Mouse (Mus musculus): ENCODE measurements at regions not wholly inside any gene's neighbourhood (a gene's known extent, or its start where the extent isn't known, plus 50 kb on each side); places are given as distances from the start of the nearest gene placed in this dataset.

DNA sequence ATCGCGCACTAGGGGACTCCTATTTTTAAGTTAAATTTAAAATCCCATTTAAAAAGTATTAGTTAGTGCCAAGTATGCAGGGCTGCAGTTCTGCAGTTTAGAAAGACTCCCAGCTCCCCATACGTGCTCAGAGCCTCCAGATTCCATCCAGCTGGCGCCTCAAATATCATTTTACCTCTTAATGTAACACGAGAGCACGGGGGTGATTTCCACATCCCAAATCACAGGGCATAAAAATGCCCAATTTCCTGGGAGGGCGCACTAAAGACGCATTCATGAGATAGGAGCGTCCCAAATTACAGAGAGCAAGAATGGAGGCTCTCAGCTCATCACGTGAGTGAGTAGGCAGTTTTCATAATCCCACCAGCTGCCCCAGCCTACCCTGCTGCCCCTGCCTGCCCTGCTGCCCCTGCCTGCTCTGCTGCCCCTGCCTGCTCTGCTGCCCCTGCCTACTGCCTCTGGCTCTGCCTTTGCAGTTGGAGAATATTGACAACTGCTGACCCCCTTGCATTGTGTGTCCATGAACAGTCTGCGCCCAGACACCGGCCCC is 414.1 kb downstream of the Ajap1 start:
- H3K27me3 ChIP-seq (replicated peaks; ENCODE audit: control insufficient read depth, insufficient read depth, low read length): no peaks in the 10 kb centered on the region
- no peak overlapping the region for H3K4me2 ChIP-seq (ENCODE audit: low read length)
- H3K36me3 ChIP-seq (ENCODE audit: control insufficient read depth, insufficient read depth, low read length): no peaks in the 10 kb centered on the region
- DNase-seq (ENCODE audit: low spot score): no peak
- no peak overlapping the region for H3K4me3 ChIP-seq (ENCODE audit: low read depth, low read length)
- ATAC-seq: no peak
- no peaks in the 10 kb centered on the region for H3K9me3 ChIP-seq (replicated peaks; ENCODE audit: control insufficient read depth, low read length)
- H3K9ac ChIP-seq (ENCODE audit: low read length): no peak overlapping the region
- no peaks in the 10 kb centered on the region for H3K4me1 ChIP-seq (ENCODE audit: control insufficient read depth, insufficient read depth, low read length)
- H3K27ac ChIP-seq (ENCODE audit: low read depth, low read length): no peak overlapping the region
- 86% methylated on average over 12 of the region's 12 CpGs for WGBS

DNA sequence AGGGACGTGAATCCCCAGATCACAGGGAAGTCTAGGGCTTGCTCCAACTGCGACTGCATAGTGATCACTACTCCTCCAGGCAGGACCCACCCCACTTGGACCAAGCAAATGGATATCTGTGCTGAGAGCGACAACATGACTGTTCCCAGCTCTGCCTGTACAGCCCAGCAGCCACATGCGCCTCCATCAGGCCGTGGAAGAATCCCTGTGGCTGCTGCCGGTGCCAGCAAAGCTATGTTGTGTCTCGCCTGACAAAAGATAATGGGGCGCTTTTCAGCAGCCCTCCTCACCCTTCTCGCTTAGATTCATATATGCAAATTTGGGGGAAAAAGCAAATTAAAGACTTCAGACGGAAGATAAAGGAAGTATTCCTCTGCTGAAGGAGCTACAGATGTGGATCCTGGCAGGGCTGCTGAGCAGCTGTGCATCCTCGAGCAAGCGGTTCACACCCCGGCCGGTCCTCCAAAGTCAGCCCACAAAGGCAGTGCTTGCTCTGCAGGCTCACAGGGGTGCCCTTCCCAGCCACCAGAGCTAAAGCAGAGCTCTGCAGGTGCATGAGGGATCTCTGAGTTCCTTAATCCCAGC is 418.5 kb downstream of the Ajap1 start:
- H3K36me3 ChIP-seq (ENCODE audit: control insufficient read depth, insufficient read depth, low read length): no peaks in the 10 kb centered on the region
- H3K4me2 ChIP-seq (ENCODE audit: low read length): no peak overlapping the region
- peak; percentile 65 for DNase-seq (ENCODE audit: low spot score)
- ATAC-seq: peak; percentile 74
- no peaks in the 10 kb centered on the region for H3K9me3 ChIP-seq (replicated peaks; ENCODE audit: control insufficient read depth, low read length)
- WGBS: 39% methylated on average over 14 of the region's 14 CpGs
- no peak overlapping the region for H3K27ac ChIP-seq (ENCODE audit: low read depth, low read length)
- no peak overlapping the region for H3K9ac ChIP-seq (ENCODE audit: low read length)
- H3K27me3 ChIP-seq (replicated peaks; ENCODE audit: control insufficient read depth, insufficient read depth, low read length): no peaks in the 10 kb centered on the region
- no peaks in the 10 kb centered on the region for H3K4me1 ChIP-seq (ENCODE audit: control insufficient read depth, insufficient read depth, low read length)
- H3K4me3 ChIP-seq (ENCODE audit: low read depth, low read length): no peak overlapping the region

DNA sequence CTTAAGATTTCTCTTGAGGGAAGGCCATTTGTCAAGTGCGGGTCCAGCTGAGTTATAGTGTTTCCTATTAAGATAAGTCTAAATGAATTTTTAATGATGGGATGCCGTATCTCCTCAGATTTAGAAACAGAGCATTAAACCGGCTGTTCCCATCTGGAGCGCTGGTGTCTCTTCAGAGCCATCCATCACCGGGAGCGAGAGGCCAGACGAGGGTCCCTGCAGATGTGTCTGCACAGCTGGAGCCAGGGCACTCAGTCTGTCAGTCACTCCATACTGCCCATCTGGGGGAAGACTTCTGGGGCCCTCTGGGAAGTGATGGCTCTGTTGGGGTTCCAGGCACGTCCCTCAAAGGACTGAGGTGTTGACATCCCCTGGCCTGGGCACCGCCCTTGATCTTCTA is 419.2 kb downstream of the Ajap1 start:
- no peaks in the 10 kb centered on the region for H3K36me3 ChIP-seq (ENCODE audit: control insufficient read depth, insufficient read depth, low read length)
- H3K4me3 ChIP-seq (ENCODE audit: low read depth, low read length): no peak overlapping the region
- no peak overlapping the region for H3K27ac ChIP-seq (ENCODE audit: low read depth, low read length)
- ATAC-seq (no peak), DNase-seq (ENCODE audit: low spot score) (no peak)
- no peak overlapping the region for H3K9ac ChIP-seq (ENCODE audit: low read length)
- H3K27me3 ChIP-seq (replicated peaks; ENCODE audit: control insufficient read depth, insufficient read depth, low read length): no peaks in the 10 kb centered on the region
- 87% methylated on average over 9 of the region's 9 CpGs for WGBS
- no peaks in the 10 kb centered on the region for H3K9me3 ChIP-seq (replicated peaks; ENCODE audit: control insufficient read depth, low read length)
- no peak overlapping the region for H3K4me2 ChIP-seq (ENCODE audit: low read length)
- no peaks in the 10 kb centered on the region for H3K4me1 ChIP-seq (ENCODE audit: control insufficient read depth, insufficient read depth, low read length)

- no peak overlapping the region for H3K4me3 ChIP-seq (ENCODE audit: low read depth, low read length)
- no peak for DNase-seq (ENCODE audit: low spot score)
- no peak for ATAC-seq
- no peaks in the 10 kb centered on the region for H3K27me3 ChIP-seq (replicated peaks; ENCODE audit: control insufficient read depth, insufficient read depth, low read length)
- 82% methylated on average over 12 of the region's 12 CpGs for WGBS
- H3K36me3 ChIP-seq (ENCODE audit: control insufficient read depth, insufficient read depth, low read length): no peaks in the 10 kb centered on the region
- H3K4me2 ChIP-seq (ENCODE audit: low read length): no peak overlapping the region
- H3K27ac ChIP-seq (ENCODE audit: low read depth, low read length): no peak overlapping the region
- H3K4me1 ChIP-seq (ENCODE audit: control insufficient read depth, insufficient read depth, low read length): peaks cover 6% of the 10 kb centered on the region; the same call in 1 of the 2 replicates
- no peaks in the 10 kb centered on the region for H3K9me3 ChIP-seq (replicated peaks; ENCODE audit: control insufficient read depth, low read length)
- no peak overlapping the region for H3K9ac ChIP-seq (ENCODE audit: low read length)
Observed at GRCm38 (mm10) chr4:153058152-153058551, 424.5 kb downstream of the Ajap1 start.

DNA sequence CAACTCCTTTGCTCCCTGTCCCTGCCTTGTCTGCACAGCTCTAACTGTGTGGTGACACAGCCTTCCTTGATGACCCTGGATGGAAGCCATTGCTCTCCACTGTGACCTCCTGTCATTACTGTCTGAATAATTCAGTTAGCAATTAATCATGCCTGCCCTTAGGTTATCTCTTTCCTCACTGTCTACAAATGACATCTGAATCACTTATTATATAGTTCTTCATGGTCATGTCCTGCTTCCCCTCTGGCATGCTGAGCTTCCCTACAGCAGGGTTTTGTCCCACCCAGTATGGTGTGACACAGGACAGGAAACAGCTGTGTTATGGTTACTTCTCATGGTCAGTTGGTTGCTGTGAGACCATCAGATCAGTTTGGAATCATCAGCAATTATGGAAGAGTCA is 458.9 kb downstream of the Ajap1 start:
- no peak overlapping the region for H3K4me3 ChIP-seq (ENCODE audit: low read depth, low read length)
- no peaks in the 10 kb centered on the region for H3K36me3 ChIP-seq (ENCODE audit: control insufficient read depth, insufficient read depth, low read length)
- H3K27me3 ChIP-seq (replicated peaks; ENCODE audit: control insufficient read depth, insufficient read depth, low read length): no peaks in the 10 kb centered on the region
- H3K27ac ChIP-seq (ENCODE audit: low read depth, low read length): no peak overlapping the region
- H3K4me2 ChIP-seq (ENCODE audit: low read length): no peak overlapping the region
- DNase-seq (ENCODE audit: low spot score) (no peak), ATAC-seq (no peak)
- H3K4me1 ChIP-seq (ENCODE audit: control insufficient read depth, insufficient read depth, low read length): peaks cover 5% of the 10 kb centered on the region; the same call in 1 of the 2 replicates
- H3K9ac ChIP-seq (ENCODE audit: low read length): no peak overlapping the region
- H3K9me3 ChIP-seq (replicated peaks; ENCODE audit: control insufficient read depth, low read length): no peaks in the 10 kb centered on the region

DNA sequence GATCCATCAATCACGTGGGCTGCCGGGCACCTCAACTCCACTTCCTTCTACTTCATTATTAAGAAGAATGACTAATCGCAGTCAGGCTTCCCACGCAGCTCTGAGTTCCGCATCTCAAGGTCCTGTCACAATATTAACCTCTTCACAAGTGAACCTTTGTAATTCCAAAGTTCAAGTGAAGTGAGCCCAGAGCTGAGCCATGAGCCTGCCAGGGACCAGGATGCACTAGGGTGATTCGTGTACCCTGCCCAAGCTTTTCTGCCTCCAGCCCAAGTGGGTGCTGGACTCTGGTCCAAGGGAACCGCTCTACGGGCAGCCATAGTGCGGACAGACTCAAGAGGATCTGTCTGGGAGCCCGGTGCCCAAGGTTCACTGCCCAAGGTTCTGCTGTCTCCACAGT is 463.4 kb downstream of the Ajap1 start:
- H3K4me3 ChIP-seq (ENCODE audit: low read depth, low read length): no peak overlapping the region
- H3K9me3 ChIP-seq (replicated peaks; ENCODE audit: control insufficient read depth, low read length): no peaks in the 10 kb centered on the region
- DNase-seq (ENCODE audit: low spot score): peak; percentile 32
- WGBS: 64% methylated on average over 10 of the region's 10 CpGs
- peak overlapping the region; percentile 87 for H3K27ac ChIP-seq (ENCODE audit: low read depth, low read length)
- no peaks in the 10 kb centered on the region for H3K27me3 ChIP-seq (replicated peaks; ENCODE audit: control insufficient read depth, insufficient read depth, low read length)
- H3K4me1 ChIP-seq (ENCODE audit: control insufficient read depth, insufficient read depth, low read length): peaks cover 15% of the 10 kb centered on the region
- no peak overlapping the region for H3K9ac ChIP-seq (ENCODE audit: low read length)
- no peaks in the 10 kb centered on the region for H3K36me3 ChIP-seq (ENCODE audit: control insufficient read depth, insufficient read depth, low read length)
- peak; percentile 13; the same call in 1 of the 2 replicates for ATAC-seq
- peak overlapping the region; percentile 34; the same call in 1 of the 2 replicates for H3K4me2 ChIP-seq (ENCODE audit: low read length)

DNA sequence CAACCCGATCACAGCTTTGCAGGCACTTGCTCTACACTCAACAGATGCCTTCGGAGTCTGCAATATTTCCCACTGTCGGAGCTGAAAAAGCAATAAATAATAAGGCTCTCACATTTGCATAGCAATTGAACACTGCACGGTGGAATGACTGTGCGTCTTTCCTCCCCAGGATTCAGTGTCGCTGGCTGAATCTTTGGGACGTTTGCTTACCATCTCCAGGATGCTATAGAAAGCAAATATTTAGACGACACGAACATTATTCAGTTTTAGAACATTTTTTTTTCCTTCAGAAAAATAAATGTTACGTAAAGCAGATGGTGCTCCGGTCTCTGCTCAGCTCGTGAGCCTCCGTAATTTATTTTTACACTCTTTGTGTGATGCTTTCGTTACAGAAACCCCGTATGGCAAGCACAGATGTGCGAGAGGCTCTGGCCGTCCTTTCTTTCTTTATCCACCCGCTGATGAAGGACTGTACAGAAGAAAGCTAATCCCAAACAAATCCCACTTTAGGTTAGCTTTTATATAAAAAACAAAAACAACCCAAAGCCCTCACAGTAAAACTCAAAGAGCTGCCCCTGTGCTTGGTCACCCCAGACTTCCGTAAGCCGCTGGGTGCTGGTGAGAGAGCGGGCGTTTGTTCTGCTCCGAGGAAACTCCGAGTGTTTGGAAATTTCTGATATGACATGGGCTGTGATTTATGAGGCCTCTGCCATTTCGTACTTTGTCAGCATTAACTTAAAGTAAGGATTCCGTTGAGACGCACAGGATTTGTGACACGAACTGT is 464.3 kb downstream of the Ajap1 start:
- Histone ChIP-seq H3K27ac (ENCODE audit: low read depth, low read length) (peak overlapping the region; percentile 87), H3K27me3 (replicated peaks; ENCODE audit: control insufficient read depth, insufficient read depth, low read length) (no peaks in the 10 kb centered on the region), H3K9me3 (replicated peaks; ENCODE audit: control insufficient read depth, low read length) (no peaks in the 10 kb centered on the region), H3K4me3 (ENCODE audit: low read depth, low read length) (peak overlapping the region; percentile 3; the same call in 1 of the 2 replicates), H3K9ac (ENCODE audit: low read length) (peak overlapping the region; percentile 55; the same call in 1 of the 2 replicates), H3K4me2 (ENCODE audit: low read length) (peak overlapping the region; percentile 34), H3K36me3 (ENCODE audit: control insufficient read depth, insufficient read depth, low read length) (no peaks in the 10 kb centered on the region), H3K4me1 (ENCODE audit: control insufficient read depth, insufficient read depth, low read length) (peaks cover 15% of the 10 kb centered on the region)
- peak; percentile 87 for ATAC-seq
- peak; percentile 81 for DNase-seq (ENCODE audit: low spot score)
- 30% methylated on average over 28 of the region's 28 CpGs for WGBS

DNA sequence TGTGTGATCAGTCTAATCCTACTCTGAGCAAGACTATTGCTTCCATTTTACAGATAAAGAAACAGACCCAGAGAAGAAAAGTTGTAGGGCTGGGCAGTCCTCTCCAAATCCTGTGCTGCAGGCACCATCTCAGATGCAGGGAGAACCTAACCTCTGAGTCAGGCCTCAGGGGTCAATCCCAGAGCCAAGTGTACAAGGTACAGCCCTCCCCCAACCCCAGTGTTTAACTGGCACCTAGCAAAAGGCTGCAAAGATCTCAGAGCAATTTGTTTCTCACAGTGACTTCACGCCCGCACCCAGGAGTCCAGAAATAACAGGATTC is 464.8 kb downstream of the Ajap1 start:
- Histone ChIP-seq H3K27ac (ENCODE audit: low read depth, low read length) (peak overlapping the region; percentile 87), H3K4me1 (ENCODE audit: control insufficient read depth, insufficient read depth, low read length) (peaks cover 15% of the 10 kb centered on the region), H3K27me3 (replicated peaks; ENCODE audit: control insufficient read depth, insufficient read depth, low read length) (no peaks in the 10 kb centered on the region), H3K4me3 (ENCODE audit: low read depth, low read length) (no peak overlapping the region), H3K36me3 (ENCODE audit: control insufficient read depth, insufficient read depth, low read length) (no peaks in the 10 kb centered on the region), H3K9ac (ENCODE audit: low read length) (no peak overlapping the region), H3K9me3 (replicated peaks; ENCODE audit: control insufficient read depth, low read length) (no peaks in the 10 kb centered on the region), H3K4me2 (ENCODE audit: low read length) (peak overlapping the region; percentile 34)
- ATAC-seq (peak; percentile 11; the same call in 1 of the 2 replicates), DNase-seq (ENCODE audit: low spot score) (no peak)
- 40% methylated on average over 2 of the region's 2 CpGs for WGBS

DNA sequence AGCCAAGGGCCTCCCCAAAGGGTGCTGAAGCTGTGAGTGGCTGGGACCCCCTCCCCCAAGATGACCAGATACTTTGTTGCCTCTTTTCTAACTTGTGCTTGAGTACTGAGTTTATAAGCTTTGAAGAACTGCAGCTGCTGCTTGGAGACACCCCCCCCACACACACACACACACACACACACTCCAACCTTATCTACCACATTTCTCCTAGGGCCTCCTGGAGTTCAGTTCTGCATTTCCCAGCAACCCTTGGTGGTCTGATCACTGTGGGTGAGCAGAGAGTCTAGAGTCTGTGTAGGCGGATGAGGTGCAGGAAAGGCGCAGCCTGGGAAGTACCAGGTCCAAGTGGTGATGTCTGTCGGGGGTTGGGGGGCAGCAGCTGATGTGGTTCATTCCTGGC is 479.3 kb downstream of the Ajap1 start:
- 78% methylated on average over 3 of the region's 3 CpGs for WGBS
- ATAC-seq: no peak

More for the DNA sequence above, 479.3 kb downstream of the Ajap1 start:
- no peak overlapping the region for H3K27ac ChIP-seq (ENCODE audit: low read depth, low read length)
- peaks cover 3% of the 10 kb centered on the region; the same call in 1 of the 2 replicates for H3K9me3 ChIP-seq (replicated peaks; ENCODE audit: control insufficient read depth, low read length)
- H3K4me1 ChIP-seq (ENCODE audit: control insufficient read depth, insufficient read depth, low read length): peaks cover 3% of the 10 kb centered on the region; the same call in 1 of the 2 replicates
- H3K4me3 ChIP-seq (ENCODE audit: low read depth, low read length): no peak overlapping the region
- no peak overlapping the region for H3K9ac ChIP-seq (ENCODE audit: low read length)
- DNase-seq (ENCODE audit: low spot score): no peak
- no peaks in the 10 kb centered on the region for H3K27me3 ChIP-seq (replicated peaks; ENCODE audit: control insufficient read depth, insufficient read depth, low read length)
- H3K4me2 ChIP-seq (ENCODE audit: low read length): no peak overlapping the region
- no peaks in the 10 kb centered on the region for H3K36me3 ChIP-seq (ENCODE audit: control insufficient read depth, insufficient read depth, low read length)

Measured in forebrain, embryonic 14.5 days (tissue).